Mouse (Mus musculus) thymus, postnatal 36 days (tissue): ENCODE data around the gene Bsn.
A peak's percentile ranks its signal among the peaks of the same experiment; 100 is the strongest.

Experiments used
- DNase-seq, 2 experiments: peaks; one replicate each; pipeline ENCODE4 v3.0.0; 2022; ENCODE audit warnings: mixed read lengths in 2 of 2

Gene Bsn

GRCm38 (mm10) chr9:108189787-108190679 lies at the start of gene Bsn:
Gene Bsn (minus strand): TSS chr9:108190384.
- peak; percentile 66 for DNase-seq

GRCm38 (mm10) chr9:108239951-108240350 lies 49.8 kb upstream of the Bsn start:
- no peak for DNase-seq

GRCm38 (mm10) chr9:108238831-108239230 lies 48.6 kb upstream of the Bsn start:
- no peak for DNase-seq

GRCm38 (mm10) chr9:108238402-108238801 lies 48.2 kb upstream of the Bsn start:
- no peak for DNase-seq

- no peak for DNase-seq
Observed at GRCm38 (mm10) chr9:108234682-108235081, 44.5 kb upstream of the Bsn start.

- no peak for DNase-seq
Observed at GRCm38 (mm10) chr9:108232908-108233307, 42.7 kb upstream of the Bsn start.

- DNase-seq, result no peak
Observed at GRCm38 (mm10) chr9:108227911-108228649, 37.9 kb upstream of the Bsn start.

GRCm38 (mm10) chr9:108225166-108225565 lies 35.0 kb upstream of the Bsn start:
- DNase-seq, result no peak

- DNase-seq, result no peak
Observed at GRCm38 (mm10) chr9:108223633-108224032, 33.4 kb upstream of the Bsn start.

GRCm38 (mm10) chr9:108221566-108221965 lies 31.4 kb upstream of the Bsn start:
- no peak for DNase-seq

- no peak for DNase-seq
Observed at GRCm38 (mm10) chr9:108220380-108220774, 30.2 kb upstream of the Bsn start.

- no peak for DNase-seq
Observed at GRCm38 (mm10) chr9:108219766-108220379, 29.7 kb upstream of the Bsn start.

- DNase-seq, result no peak
Observed at GRCm38 (mm10) chr9:108217936-108218543, 27.9 kb upstream of the Bsn start.

- DNase-seq, result no peak
Observed at GRCm38 (mm10) chr9:108217406-108217805, 27.2 kb upstream of the Bsn start.

- no peak for DNase-seq
Observed at GRCm38 (mm10) chr9:108213105-108213504, 22.9 kb upstream of the Bsn start.

- DNase-seq, result no peak
Observed at GRCm38 (mm10) chr9:108212426-108212825, 22.2 kb upstream of the Bsn start.

- no peak for DNase-seq
Observed at GRCm38 (mm10) chr9:108205571-108205901, 15.4 kb upstream of the Bsn start.

GRCm38 (mm10) chr9:108204884-108205570 lies 14.8 kb upstream of the Bsn start:
- DNase-seq, result no peak

- DNase-seq, result peak; percentile 73 to 79
Observed at GRCm38 (mm10) chr9:108203015-108203414, 12.8 kb upstream of the Bsn start.

GRCm38 (mm10) chr9:108202169-108202568 lies 12.0 kb upstream of the Bsn start:
- no peak for DNase-seq

- DNase-seq, result peak; percentile 91 to 95
Observed at GRCm38 (mm10) chr9:108201160-108201559, 11.0 kb upstream of the Bsn start.

GRCm38 (mm10) chr9:108198621-108199020 lies 8.4 kb upstream of the Bsn start:
- DNase-seq, result no peak
